Mouse (Mus musculus) liver, postnatal 0 days (tissue): ENCODE results near the gene Fosl2.

Experiments used
- CTCF ChIP-seq: sonication (generic); IDR thresholded peaks from 2 replicates; pipeline ENCODE4 v1.5.1; 2016; ENCODE audit warnings: antibody characterized with exemption, low read depth
- EP300 ChIP-seq: IDR thresholded peaks from 2 replicates; pipeline ENCODE4 v1.6.1; 2016; ENCODE audit warnings: antibody characterized with exemption, low read depth, mild to moderate bottlenecking

GRCm38 (mm10) chr5:32146281-32146680 is 10.7 kb downstream of the Fosl2 start:
- TF ChIP-seq CTCF (no peak), EP300 (no peak)
